Mouse (Mus musculus) heart, embryonic 13.5 days (tissue): ENCODE data around the gene Rab3c. TPM values are rescaled to one million over a fixed set of nuclear protein-coding genes. Genes with fewer than 3 reads are reported as not detected.

Source experiments
- ATAC-seq: fragments of 200-750 bp; cut with Nextera tagmentation; 2 replicates; pipeline ENCODE4 v1.8.0; 2017; ENCODE audit warnings: moderate TSS enrichment; ENCODE audit not compliant: insufficient number of reproducible peaks, low FRiP score, low TSS enrichment; ENCODE audit errors: extremely low read depth
- H3K27ac ChIP-seq: fragments of 300-500 bp; sonication (generic); replicated peaks from 2 replicates; pipeline ENCODE4 v1.5.1; 2015; ENCODE audit warnings: moderate library complexity, mild to moderate bottlenecking, inconsistent platforms
- H3K27me3 ChIP-seq: fragments of 300-500 bp; sonication (generic); replicated peaks from 2 replicates; pipeline ENCODE4 v1.6.1; 2015; ENCODE audit warnings: mild to moderate bottlenecking, inconsistent platforms
- H3K36me3 ChIP-seq: fragments of 300-500 bp; sonication (generic); 2 replicates; pipeline ENCODE4 v1.6.1; 2015; ENCODE audit warnings: mild to moderate bottlenecking, inconsistent platforms
- H3K4me1 ChIP-seq: fragments of 300-500 bp; sonication (generic); 2 replicates; pipeline ENCODE4 v1.6.1; 2015; ENCODE audit warnings: inconsistent platforms
- H3K4me2 ChIP-seq: fragments of 300-500 bp; sonication (generic); 2 replicates; pipeline ENCODE4 v1.6.1; 2015; ENCODE audit warnings: inconsistent platforms, mild to moderate bottlenecking, moderate library complexity
- H3K4me3 ChIP-seq: fragments of 300-500 bp; sonication (generic); 2 replicates; pipeline ENCODE4 v1.5.1; 2015; ENCODE audit warnings: moderate library complexity, mild to moderate bottlenecking, inconsistent platforms
- H3K9ac ChIP-seq: fragments of 300-500 bp; sonication (generic); 2 replicates; pipeline ENCODE4 v1.6.1; 2015; ENCODE audit warnings: inconsistent platforms, mild to moderate bottlenecking, moderate library complexity
- H3K9me3 ChIP-seq: fragments of 300-500 bp; sonication (generic); 2 replicates; pipeline ENCODE4 v1.6.1; 2016; ENCODE audit warnings: inconsistent platforms
- WGBS: fragments of 180-500 bp; shearing (Covaris S2); methylation state at CpG from one replicate; pipeline ENCODE4 v1.1.7; 2015; ENCODE audit warnings: mixed read lengths; 5-methylcytosine and 5-hydroxymethylcytosine counted together
- polyA plus RNA-seq: library from polyadenylated mRNA; unstranded; fragments of >200 nt; fragmentation: Nextera tagmentation; extraction: Ambion mirVana; gene quantifications from 2 replicates; pipeline ENCODE4 v1.2.1, GENCODE M21; 2015

Gene Rab3c
- polyA plus RNA-seq, 1 experiment from 2014 or later = 0.41 TPM

- no peaks in the 10 kb centered on the region for H3K36me3 ChIP-seq
- H3K4me3 ChIP-seq = no peak overlapping the region
- H3K4me2 ChIP-seq = no peak overlapping the region
- H3K4me1 ChIP-seq = peaks cover 4% of the 10 kb centered on the region; the same call in 1 of the 2 replicates
- H3K27me3 ChIP-seq = no peaks in the 10 kb centered on the region
- H3K27ac ChIP-seq = no peak overlapping the region
- no peak for ATAC-seq
- H3K9ac ChIP-seq = no peak overlapping the region
- H3K9me3 ChIP-seq = no peaks in the 10 kb centered on the region
- 51% methylated on average over 5 of the region's 5 CpGs for WGBS
Measured at GRCm38 (mm10) chr13:110138644-110139043, 142.2 kb downstream of the Rab3c start.

- no peaks in the 10 kb centered on the region for H3K9me3 ChIP-seq
- no peak overlapping the region for H3K4me3 ChIP-seq
- whole genome bisulfite sequencing = 64% methylated on average over 12 of the region's 12 CpGs
- no peak for ATAC-seq
- H3K9ac ChIP-seq = no peak overlapping the region
- no peaks in the 10 kb centered on the region for H3K4me1 ChIP-seq
- no peak overlapping the region for H3K27ac ChIP-seq
- no peaks in the 10 kb centered on the region for H3K27me3 ChIP-seq
- no peaks in the 10 kb centered on the region for H3K36me3 ChIP-seq
- H3K4me2 ChIP-seq = no peak overlapping the region
Measured at GRCm38 (mm10) chr13:110127613-110128258, 153.1 kb downstream of the Rab3c start.

DNA sequence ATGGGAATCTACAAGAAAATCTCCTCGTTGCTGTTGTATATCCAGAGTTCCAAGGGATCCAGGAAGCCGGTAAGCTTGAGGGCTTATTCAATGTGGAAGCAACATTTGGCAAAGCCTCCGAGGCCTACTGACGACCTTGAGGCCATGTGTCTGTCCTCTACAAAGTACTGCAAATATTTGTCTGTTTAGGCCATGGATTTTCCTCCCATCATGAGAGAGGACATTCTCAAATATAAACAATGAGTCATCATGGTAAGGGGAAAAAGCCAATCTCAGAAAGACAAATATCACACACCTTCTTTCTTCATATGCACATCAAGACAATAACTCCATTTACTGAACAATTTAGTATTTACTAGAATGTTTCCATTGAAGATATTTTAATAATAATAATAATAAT is 158.0 kb downstream of the Rab3c start:
- no peak overlapping the region for H3K4me3 ChIP-seq
- no peaks in the 10 kb centered on the region for H3K4me1 ChIP-seq
- no peaks in the 10 kb centered on the region for H3K36me3 ChIP-seq
- WGBS = 68% methylated on average over 4 of the region's 4 CpGs
- H3K9ac ChIP-seq = no peak overlapping the region
- no peaks in the 10 kb centered on the region for H3K27me3 ChIP-seq
- H3K4me2 ChIP-seq = no peak overlapping the region
- H3K27ac ChIP-seq = no peak overlapping the region
- H3K9me3 ChIP-seq = no peaks in the 10 kb centered on the region
- no peak for ATAC-seq

DNA sequence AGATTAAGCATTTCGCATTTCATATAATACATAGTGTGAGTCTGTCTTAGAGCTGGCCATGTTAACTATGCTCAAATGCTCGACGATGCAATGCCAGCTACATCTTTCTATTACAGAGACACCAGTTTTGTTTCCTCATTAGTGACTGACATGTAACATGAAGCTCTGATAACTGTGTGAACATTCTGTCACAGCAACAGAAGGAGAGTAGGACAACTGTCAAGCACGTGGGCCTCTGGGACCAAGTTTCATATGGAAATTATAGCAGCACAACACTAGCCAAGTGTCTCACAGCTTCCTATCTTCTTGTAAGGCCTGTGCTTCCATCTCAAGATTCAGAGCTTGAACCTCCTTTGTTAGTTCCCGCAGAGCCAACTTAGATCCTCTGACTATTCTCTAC is 163.9 kb downstream of the Rab3c start:
- ATAC-seq = no peak
- no peak overlapping the region for H3K27ac ChIP-seq
- no peaks in the 10 kb centered on the region for H3K9me3 ChIP-seq
- H3K4me2 ChIP-seq = no peak overlapping the region
- no peak overlapping the region for H3K9ac ChIP-seq
- 80% methylated on average over 5 of the region's 5 CpGs for WGBS
- H3K36me3 ChIP-seq = no peaks in the 10 kb centered on the region
- no peaks in the 10 kb centered on the region for H3K4me1 ChIP-seq
- no peaks in the 10 kb centered on the region for H3K27me3 ChIP-seq
- H3K4me3 ChIP-seq = no peak overlapping the region

DNA sequence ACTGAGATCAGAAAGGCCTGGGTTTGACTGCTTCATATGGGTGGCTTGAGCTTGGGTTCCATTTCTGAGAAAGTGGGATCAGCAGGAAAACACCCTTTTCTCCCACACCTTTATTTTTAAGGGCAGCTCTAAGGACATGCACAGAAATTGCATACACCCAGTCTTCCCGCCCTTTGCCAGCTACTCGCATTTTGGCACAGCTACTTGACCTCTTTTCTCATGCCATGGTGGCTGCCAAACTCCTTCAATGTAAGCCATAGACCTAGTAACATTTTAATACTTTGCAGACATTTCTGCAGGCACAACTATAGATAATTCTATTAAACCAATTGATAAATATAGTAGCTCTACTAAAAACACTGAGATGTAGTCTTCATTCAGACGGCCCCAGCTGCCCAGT is 164.5 kb downstream of the Rab3c start:
- H3K27ac ChIP-seq = no peak overlapping the region
- no peak overlapping the region for H3K4me2 ChIP-seq
- H3K36me3 ChIP-seq = no peaks in the 10 kb centered on the region
- no peaks in the 10 kb centered on the region for H3K9me3 ChIP-seq
- H3K27me3 ChIP-seq = no peaks in the 10 kb centered on the region
- no peaks in the 10 kb centered on the region for H3K4me1 ChIP-seq
- no peak overlapping the region for H3K4me3 ChIP-seq
- 69% methylated on average over 3 of the region's 3 CpGs for WGBS
- no peak for ATAC-seq
- no peak overlapping the region for H3K9ac ChIP-seq

DNA sequence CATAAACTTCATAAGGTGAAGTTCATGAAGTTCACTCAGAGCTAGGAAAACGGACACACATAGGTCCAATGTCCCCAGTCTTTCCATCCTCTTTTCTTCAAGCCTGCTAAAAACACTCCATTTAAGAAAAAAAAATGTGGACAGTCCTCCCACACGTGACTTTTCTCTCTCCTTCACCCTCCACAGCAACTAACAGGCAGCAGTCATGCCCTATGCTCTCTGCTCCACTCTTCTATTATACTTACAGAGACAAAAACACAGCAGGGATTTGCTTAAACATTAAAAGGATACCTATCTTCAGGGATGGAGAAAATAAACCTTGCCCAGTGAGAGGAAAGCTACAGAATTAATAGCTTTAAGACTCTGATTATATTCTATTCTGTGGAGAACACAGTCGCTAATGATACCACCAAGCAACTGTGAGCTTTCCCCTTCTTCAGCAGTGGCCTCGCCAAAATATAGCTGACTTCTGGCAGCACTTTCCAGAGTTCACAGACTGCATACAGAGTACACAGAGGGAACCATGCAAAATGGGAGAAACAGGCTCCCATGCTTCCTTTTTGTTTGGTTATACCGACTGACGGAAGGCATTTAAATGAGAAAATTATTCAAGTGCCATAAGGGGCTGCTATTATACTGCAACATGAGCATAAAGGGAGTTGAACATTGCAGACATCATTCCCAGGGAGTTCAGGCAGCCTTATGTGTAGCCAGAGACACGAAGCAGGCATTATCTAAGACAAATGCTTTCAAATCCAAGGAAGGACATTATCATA is 165.7 kb downstream of the Rab3c start:
- H3K27me3 ChIP-seq = no peaks in the 10 kb centered on the region
- H3K36me3 ChIP-seq = no peaks in the 10 kb centered on the region
- no peak overlapping the region for H3K27ac ChIP-seq
- ATAC-seq = no peak
- WGBS = 68% methylated on average over 7 of the region's 7 CpGs
- no peaks in the 10 kb centered on the region for H3K4me1 ChIP-seq
- H3K9me3 ChIP-seq = no peaks in the 10 kb centered on the region
- no peak overlapping the region for H3K4me3 ChIP-seq
- H3K9ac ChIP-seq = no peak overlapping the region
- H3K4me2 ChIP-seq = no peak overlapping the region

GRCm38 (mm10) chr13:110113711-110114110 is 167.1 kb downstream of the Rab3c start:
- H3K4me2 ChIP-seq = no peak overlapping the region
- 86% methylated on average over 6 of the region's 6 CpGs for WGBS
- no peaks in the 10 kb centered on the region for H3K4me1 ChIP-seq
- no peak overlapping the region for H3K4me3 ChIP-seq
- H3K36me3 ChIP-seq = no peaks in the 10 kb centered on the region
- no peak overlapping the region for H3K9ac ChIP-seq
- no peak for ATAC-seq
- no peaks in the 10 kb centered on the region for H3K27me3 ChIP-seq
- H3K9me3 ChIP-seq = no peaks in the 10 kb centered on the region
- H3K27ac ChIP-seq = no peak overlapping the region

GRCm38 (mm10) chr13:110097424-110098050 is 183.3 kb downstream of the Rab3c start:
- no peak for ATAC-seq
- Histone ChIP-seq H3K9me3 (no peaks in the 10 kb centered on the region), H3K4me1 (peaks cover 6% of the 10 kb centered on the region; the same call in 1 of the 2 replicates), H3K4me2 (no peak overlapping the region), H3K27ac (peak overlapping the region; percentile 58), H3K9ac (no peak overlapping the region), H3K4me3 (no peak overlapping the region), H3K27me3 (no peaks in the 10 kb centered on the region), H3K36me3 (no peaks in the 10 kb centered on the region)
- WGBS = 70% methylated on average over 6 of the region's 6 CpGs

GRCm38 (mm10) chr13:110094998-110095397 is 185.8 kb downstream of the Rab3c start:
- no peak for ATAC-seq
- no peak overlapping the region for H3K4me2 ChIP-seq
- no peak overlapping the region for H3K27ac ChIP-seq
- no peaks in the 10 kb centered on the region for H3K27me3 ChIP-seq
- no peak overlapping the region for H3K9ac ChIP-seq
- 76% methylated on average over 6 of the region's 6 CpGs for WGBS
- peaks cover 6% of the 10 kb centered on the region; the same call in 1 of the 2 replicates for H3K4me1 ChIP-seq
- H3K36me3 ChIP-seq = no peaks in the 10 kb centered on the region
- no peaks in the 10 kb centered on the region for H3K9me3 ChIP-seq
- H3K4me3 ChIP-seq = no peak overlapping the region

- Histone ChIP-seq H3K9me3 (no peaks in the 10 kb centered on the region), H3K27ac (no peak overlapping the region), H3K36me3 (no peaks in the 10 kb centered on the region), H3K9ac (no peak overlapping the region), H3K27me3 (no peaks in the 10 kb centered on the region), H3K4me2 (no peak overlapping the region), H3K4me3 (no peak overlapping the region), H3K4me1 (peaks cover 6% of the 10 kb centered on the region; the same call in 1 of the 2 replicates)
- WGBS = 76% methylated on average over 17 of the region's 17 CpGs
- no peak for ATAC-seq
Measured at GRCm38 (mm10) chr13:110093720-110094685, 186.8 kb downstream of the Rab3c start.

DNA sequence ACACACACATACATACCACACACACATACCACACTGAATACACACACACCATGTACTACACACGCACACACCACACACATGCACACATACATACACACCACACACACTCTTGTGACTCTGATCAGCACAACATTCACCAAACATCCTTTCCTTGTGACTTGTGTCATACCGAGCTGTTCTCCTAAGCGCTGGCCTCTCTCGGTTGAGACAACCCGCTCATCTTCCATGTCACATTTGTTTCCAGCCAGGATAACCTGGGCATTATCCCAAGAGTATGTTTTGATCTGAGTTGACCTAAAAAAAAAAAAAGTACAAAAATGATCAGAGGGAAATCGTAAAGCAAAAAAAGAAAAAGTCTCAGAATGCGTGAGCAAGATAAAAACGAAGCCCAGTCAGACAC is 196.8 kb downstream of the Rab3c start:
- H3K27me3 ChIP-seq = no peaks in the 10 kb centered on the region
- no peak overlapping the region for H3K4me2 ChIP-seq
- H3K4me1 ChIP-seq = no peaks in the 10 kb centered on the region
- H3K27ac ChIP-seq = no peak overlapping the region
- H3K36me3 ChIP-seq = no peaks in the 10 kb centered on the region
- H3K9me3 ChIP-seq = no peaks in the 10 kb centered on the region
- no peak overlapping the region for H3K9ac ChIP-seq
- no peak overlapping the region for H3K4me3 ChIP-seq
- WGBS = 82% methylated on average over 8 of the region's 8 CpGs
- ATAC-seq = no peak
